Mouse (Mus musculus) heart, adult 18-20 months (tissue): ENCODE measurements around the gene Cip2a. TPM values are rescaled to one million over a fixed set of nuclear protein-coding genes. Genes with fewer than 3 reads are reported as not detected.
A peak's percentile ranks its signal among the peaks of the same experiment; 100 is the strongest.

Source experiments
- DNase-seq, 2 experiments: peaks; one replicate each; pipeline ENCODE4 v3.0.0; 2021 to 2022; ENCODE audit warnings: mixed read lengths in 1 of 2
- long read RNA-seq, 2 experiments: library from polyadenylated mRNA; stranded (forward); transcript quantifications; one replicate each; pipeline ENCODE4 v2.0.0; 2021
- total RNA-seq, 2 experiments: library from RNA; stranded (reverse); gene quantifications; 2 replicates each; pipeline ENCODE4 v1.2.3; 2021

Cip2a gene
- 1 to 10 TPM; 1.1 to 1.3 TPM for total RNA-seq
- long read RNA-seq, experiment 1, result 0 reads
- long read RNA-seq, experiment 2, partial matches to known transcripts, result 0 of 1 reads
- long read RNA-seq, experiment 2, other reads (novel, unspliced or antisense), result 0 of 1 reads

- peak; percentile 90 to 93 for DNase-seq
Measured at GRCm38 (mm10) chr16:48993559-48994342, at the start of gene Cip2a, which contains the start of gene Dzip3. TSS of gene Cip2a (plus strand) at chr16:48994185. TSS of gene Dzip3 (minus strand) at chr16:48994165.

GRCm38 (mm10) chr16:48972996-48973395 lies 21.0 kb upstream of the Cip2a start:
- no peak for DNase-seq

- DNase-seq, result no peak
Measured at GRCm38 (mm10) chr16:48973548-48973947, 20.4 kb upstream of the Cip2a start.

GRCm38 (mm10) chr16:48979965-48980364 lies 14.0 kb upstream of the Cip2a start:
- DNase-seq, result no peak

- no peak for DNase-seq
Measured at GRCm38 (mm10) chr16:48985034-48985627, 8.9 kb upstream of the Cip2a start.

GRCm38 (mm10) chr16:48989700-48990099 lies 4.3 kb upstream of the Cip2a start:
- DNase-seq, result no peak

- peak; percentile 6 to 23 for DNase-seq
Measured at GRCm38 (mm10) chr16:48992437-48993230, 1.4 kb upstream of the Cip2a start.

- DNase-seq, result no peak
Measured at GRCm38 (mm10) chr16:48993231-48993558, 790 bp upstream of the Cip2a start.

- no peak for DNase-seq
Measured at GRCm38 (mm10) chr16:48994343-48994693, 333 bp downstream of the Cip2a start.

- DNase-seq, result no peak
Measured at GRCm38 (mm10) chr16:49004151-49004550, 10.2 kb downstream of the Cip2a start.

- peak in 1 of 2 experiments; percentile 8 for DNase-seq
Measured at GRCm38 (mm10) chr16:49016620-49017332, 22.8 kb downstream of the Cip2a start.

- no peak for DNase-seq
Measured at GRCm38 (mm10) chr16:49035852-49036251, 41.9 kb downstream of the Cip2a start.

GRCm38 (mm10) chr16:49037771-49038170 lies 43.8 kb downstream of the Cip2a start:
- no peak for DNase-seq

- DNase-seq, result no peak
Measured at GRCm38 (mm10) chr16:49040554-49041221, 46.7 kb downstream of the Cip2a start.

- DNase-seq, result no peak
Measured at GRCm38 (mm10) chr16:49049214-49049613, 55.2 kb downstream of the Cip2a start.

GRCm38 (mm10) chr16:49057186-49057585 lies 63.2 kb downstream of the Cip2a start, which contains the start of gene Myh15:
TSS of gene Myh15 (plus strand) at chr16:49057486.
- no peak for DNase-seq

Other genes with a start within 250 kb of the Cip2a start
- under 1 TPM in 1 of 2 experiments, not detected in 1; 0.15 TPM for gene Trat1, start 222.2 kb upstream of the Cip2a start, total RNA-seq
- gene Retnlb, start 177.3 kb upstream of the Cip2a start, total RNA-seq, result not detected
- gene Retnla, start 151.6 kb upstream of the Cip2a start, total RNA-seq, result 1 to 10 TPM; 3.9 to 5.0 TPM
- gene Retnlg, start 121.6 kb upstream of the Cip2a start, total RNA-seq, result not detected
- 1 to 10 TPM; 6.9 to 7.4 TPM for gene Dzip3, start within 50 bp of the Cip2a start, total RNA-seq
- gene Myh15, start 63.3 kb downstream of the Cip2a start, total RNA-seq, result not detected